Mouse (Mus musculus) limb, embryonic 15.5 days (tissue): Measurements from ENCODE around the gene Begain. TPM values are rescaled to one million over a fixed set of nuclear protein-coding genes. Genes with fewer than 3 reads are reported as not detected.

Experiments used
- ATAC-seq: fragments of 200-750 bp; cut with Nextera tagmentation; 2 replicates; pipeline ENCODE4 v1.8.0; 2017; ENCODE audit warnings: low read depth, moderate TSS enrichment; ENCODE audit not compliant: insufficient number of reproducible peaks, low FRiP score, low TSS enrichment
- H3K27ac ChIP-seq: fragments of 300-500 bp; sonication (generic); 2 replicates; pipeline ENCODE4 v1.5.1; 2015; ENCODE audit warnings: moderate library complexity, mild to moderate bottlenecking, inconsistent platforms
- H3K27me3 ChIP-seq: fragments of 300-500 bp; sonication (generic); 2 replicates; pipeline ENCODE4 v1.6.1; 2015; ENCODE audit warnings: inconsistent platforms
- H3K36me3 ChIP-seq: fragments of 300-500 bp; sonication (generic); 2 replicates; pipeline ENCODE4 v1.6.1; 2015; ENCODE audit warnings: inconsistent platforms
- H3K4me1 ChIP-seq: fragments of 300-500 bp; sonication (generic); 2 replicates; pipeline ENCODE4 v1.6.1; 2015; ENCODE audit warnings: inconsistent platforms
- H3K4me2 ChIP-seq: fragments of 300-500 bp; sonication (generic); 2 replicates; pipeline ENCODE4 v1.6.1; 2015; ENCODE audit warnings: mild to moderate bottlenecking, inconsistent platforms
- H3K4me3 ChIP-seq: fragments of 300-500 bp; sonication (generic); 2 replicates; pipeline ENCODE4 v1.5.1; 2015; ENCODE audit warnings: mild to moderate bottlenecking, inconsistent platforms
- H3K9ac ChIP-seq: fragments of 300-500 bp; sonication (generic); 2 replicates; pipeline ENCODE4 v1.6.1; 2015; ENCODE audit warnings: inconsistent platforms
- H3K9me3 ChIP-seq: fragments of 300-500 bp; sonication (generic); 2 replicates; pipeline ENCODE4 v1.6.1; 2016; ENCODE audit warnings: inconsistent platforms
- WGBS: fragments of 180-500 bp; shearing (Covaris S2); methylation state at CpG from one replicate; pipeline ENCODE4 v1.1.7; 2015; 5-methylcytosine and 5-hydroxymethylcytosine counted together
- polyA plus RNA-seq: library from polyadenylated mRNA; unstranded; fragments of >200 nt; fragmentation: Nextera tagmentation; extraction: Ambion mirVana; gene quantifications from 2 replicates; pipeline ENCODE4 v1.2.1, GENCODE M21; 2015

Gene Begain
- polyA plus RNA-seq, 1 experiment from 2014 or later: 10.9 TPM

GRCm38 (mm10) chr12:108994436-108995031, 73.5 kb downstream of the Begain start:
- Histone ChIP-seq H3K27ac (no peak overlapping the region), H3K27me3 (0 out of 2 replicates have a peak, but pooled peaks cover 6% of the 10 kb centered on the region), H3K4me1 (peaks cover 7% of the 10 kb centered on the region; the same call in 1 of the 2 replicates), H3K9me3 (no peaks in the 10 kb centered on the region), H3K4me3 (0 out of 2 replicates have a peak overlapping the region, but pooled peaks have one; percentile 13), H3K4me2 (peak overlapping the region; percentile 41), H3K9ac (no peak overlapping the region), H3K36me3 (no peaks in the 10 kb centered on the region)
- ATAC-seq: peak; percentile 44; the same call in 1 of the 2 replicates
- WGBS: 2% methylated on average over 19 of the region's 19 CpGs

- no peak overlapping the region for H3K4me2 ChIP-seq
- 65% methylated on average over 2 of the region's 2 CpGs for WGBS
These were observed 75.0 kb downstream of the Begain start for GRCm38 (mm10) chr12:108993046-108993445.

GRCm38 (mm10) chr12:108990425-108990824, 77.6 kb downstream of the Begain start:
- Histone ChIP-seq H3K4me1 (peaks cover 7% of the 10 kb centered on the region; the same call in 1 of the 2 replicates), H3K9ac (no peak overlapping the region), H3K27ac (no peak overlapping the region), H3K9me3 (no peaks in the 10 kb centered on the region), H3K4me3 (no peak overlapping the region), H3K27me3 (0 out of 2 replicates have a peak, but pooled peaks cover 6% of the 10 kb centered on the region), H3K4me2 (no peak overlapping the region), H3K36me3 (no peaks in the 10 kb centered on the region)
- WGBS: 39% methylated on average over 9 of the region's 9 CpGs
- no peak for ATAC-seq

More at GRCm38 (mm10) chr12:108993046-108993445, 75.0 kb downstream of the Begain start:
- H3K27me3 ChIP-seq: 0 out of 2 replicates have a peak, but pooled peaks cover 6% of the 10 kb centered on the region
- no peak for ATAC-seq
- H3K36me3 ChIP-seq: no peaks in the 10 kb centered on the region
- H3K4me1 ChIP-seq: peaks cover 7% of the 10 kb centered on the region; the same call in 1 of the 2 replicates
- no peak overlapping the region for H3K9ac ChIP-seq
- H3K9me3 ChIP-seq: no peaks in the 10 kb centered on the region
- no peak overlapping the region for H3K4me3 ChIP-seq
- H3K27ac ChIP-seq: no peak overlapping the region

GRCm38 (mm10) chr12:108987448-108987847, 80.6 kb downstream of the Begain start:
- Histone ChIP-seq H3K36me3 (no peaks in the 10 kb centered on the region), H3K4me1 (no peaks in the 10 kb centered on the region), H3K4me2 (no peak overlapping the region), H3K27me3 (no peaks in the 10 kb centered on the region), H3K27ac (no peak overlapping the region), H3K9me3 (no peaks in the 10 kb centered on the region), H3K9ac (no peak overlapping the region), H3K4me3 (no peak overlapping the region)
- ATAC-seq: no peak
- WGBS: 33% methylated on average over 9 of the region's 9 CpGs

- Histone ChIP-seq H3K4me3 (no peak overlapping the region), H3K27ac (no peak overlapping the region), H3K36me3 (no peaks in the 10 kb centered on the region), H3K4me2 (no peak overlapping the region), H3K4me1 (peaks cover 3% of the 10 kb centered on the region; the same call in 1 of the 2 replicates), H3K27me3 (no peaks in the 10 kb centered on the region), H3K9ac (no peak overlapping the region), H3K9me3 (no peaks in the 10 kb centered on the region)
- ATAC-seq: no peak
- WGBS: 70% methylated on average over 6 of the region's 6 CpGs
These were observed 83.0 kb downstream of the Begain start for GRCm38 (mm10) chr12:108985025-108985424.

GRCm38 (mm10) chr12:108984471-108984870, 83.5 kb downstream of the Begain start:
- Histone ChIP-seq H3K4me3 (no peak overlapping the region), H3K27me3 (no peaks in the 10 kb centered on the region), H3K4me1 (peaks cover 7% of the 10 kb centered on the region), H3K9ac (no peak overlapping the region), H3K9me3 (no peaks in the 10 kb centered on the region), H3K27ac (no peak overlapping the region), H3K4me2 (no peak overlapping the region), H3K36me3 (no peaks in the 10 kb centered on the region)
- WGBS: 55% methylated on average over 8 of the region's 8 CpGs
- ATAC-seq: no peak

- peaks cover 7% of the 10 kb centered on the region for H3K4me1 ChIP-seq
These were observed 84.5 kb downstream of the Begain start for GRCm38 (mm10) chr12:108983496-108983895.

GRCm38 (mm10) chr12:108982684-108982960, 85.4 kb downstream of the Begain start:
- WGBS: 66% methylated on average over 6 of the region's 6 CpGs
- no peak for ATAC-seq
- H3K9me3 ChIP-seq: no peaks in the 10 kb centered on the region
- H3K36me3 ChIP-seq: no peaks in the 10 kb centered on the region
- no peak overlapping the region for H3K9ac ChIP-seq
- no peaks in the 10 kb centered on the region for H3K27me3 ChIP-seq
- peaks cover 7% of the 10 kb centered on the region for H3K4me1 ChIP-seq
- no peak overlapping the region for H3K27ac ChIP-seq
- H3K4me3 ChIP-seq: no peak overlapping the region
- H3K4me2 ChIP-seq: no peak overlapping the region

More at GRCm38 (mm10) chr12:108983496-108983895, 84.5 kb downstream of the Begain start:
- no peak overlapping the region for H3K9ac ChIP-seq
- H3K9me3 ChIP-seq: no peaks in the 10 kb centered on the region
- WGBS: 86% methylated on average over 6 of the region's 6 CpGs
- no peak overlapping the region for H3K4me3 ChIP-seq
- no peaks in the 10 kb centered on the region for H3K27me3 ChIP-seq
- H3K4me2 ChIP-seq: no peak overlapping the region
- no peak overlapping the region for H3K27ac ChIP-seq
- no peaks in the 10 kb centered on the region for H3K36me3 ChIP-seq
- ATAC-seq: no peak

Other genes starting within 250 kb of the Begain start
- 10.3 and 10.9 TPM in 2 replicates for gene Slc25a29, start 232.3 kb downstream of the Begain start, polyA plus RNA-seq
- gene Slc25a47, start 232.2 kb downstream of the Begain start, polyA plus RNA-seq: 10.4 and 12.0 TPM in 2 replicates
- gene Wdr25, start 174.6 kb downstream of the Begain start, polyA plus RNA-seq: 7.8 and 8.2 TPM in 2 replicates
- gene Wars, start 174.0 kb downstream of the Begain start, polyA plus RNA-seq: 61.7 and 63.9 TPM in 2 replicates